Mouse (Mus musculus): ENCODE measurements around the gene Ccdc106.
"Not testable (repeated sequence)": the region's sequence is repeated elsewhere in the genome, so short reads cannot be mapped to it uniquely, and the experiment has no call there.

Ccdc106 gene

DNA sequence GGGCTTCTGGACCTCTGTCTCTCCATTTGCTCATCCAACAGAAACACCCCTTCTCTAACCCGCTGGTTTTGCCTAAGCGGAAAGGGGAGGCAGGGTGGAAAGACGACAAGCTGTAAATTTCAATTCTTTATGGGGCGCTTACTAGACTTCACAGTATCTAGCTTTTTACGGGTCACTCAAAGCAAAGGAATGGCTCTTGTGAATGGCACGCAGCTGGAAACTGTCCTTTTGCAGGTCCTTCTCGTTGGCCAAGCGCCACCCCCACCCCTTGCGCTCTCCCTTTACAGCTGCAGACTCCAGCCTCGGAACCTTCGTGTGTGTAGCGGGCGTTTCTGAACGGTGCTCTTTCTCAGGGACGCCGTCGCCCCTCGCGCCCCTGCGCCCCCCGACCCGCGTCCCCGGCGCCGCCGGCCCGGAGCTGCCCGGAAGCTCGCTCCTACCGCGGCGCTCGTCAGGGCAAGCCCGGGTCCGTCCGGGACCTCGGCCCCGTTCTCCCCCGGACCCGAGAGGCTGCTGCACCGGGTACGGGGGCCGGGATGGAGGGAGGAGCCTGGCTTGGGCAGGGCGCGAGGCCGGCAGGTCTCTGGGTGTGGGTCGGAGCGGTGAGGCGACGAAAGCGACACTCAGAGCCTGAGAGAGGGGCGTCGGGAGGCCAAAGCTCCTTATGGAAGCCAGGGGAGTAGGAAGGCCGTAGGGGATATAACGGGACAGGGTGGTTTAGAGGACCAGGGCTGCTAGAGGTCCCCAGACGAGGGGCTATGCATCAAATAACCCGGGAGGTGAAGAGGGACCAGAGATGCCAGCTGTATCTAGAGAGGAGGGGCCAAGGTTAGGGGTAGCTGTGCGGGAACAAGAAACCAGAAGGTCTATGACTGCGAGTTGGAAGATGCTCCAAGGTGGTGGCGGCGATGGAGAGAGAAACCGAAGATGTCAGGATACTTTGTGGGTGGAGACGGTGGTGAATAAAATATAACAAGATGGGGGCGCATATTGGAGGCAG, 31.1 kb downstream of the Ccdc106 start, which contains the start of gene Zfp580:
Gene Zfp580, plus strand, starts transcription at position 346 of the 1,000 bp plus-strand sequence.
- peak; percentile 74 to 82 for DNase-seq (ENCODE audit: low spot score in 2 of 2)

DNA sequence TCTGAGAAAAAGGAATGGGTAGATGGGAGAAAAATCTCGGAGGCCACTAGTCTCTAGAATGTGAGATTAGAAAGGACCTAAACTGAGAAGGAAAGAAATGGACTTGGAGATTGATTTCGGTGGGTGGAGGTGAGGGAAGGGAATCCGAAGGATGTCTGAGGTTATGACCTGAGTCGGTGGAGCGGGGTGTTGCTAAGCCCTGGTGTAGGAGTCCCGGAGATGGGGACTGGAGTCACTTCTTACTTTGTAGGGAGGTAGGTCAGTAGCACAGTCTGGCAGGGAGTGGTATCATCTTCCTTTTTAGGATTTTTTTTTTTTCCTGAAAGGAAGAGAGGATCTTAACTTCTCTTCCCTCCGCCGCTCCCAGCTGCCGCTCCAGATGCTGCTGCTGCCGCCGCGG, 32.1 kb downstream of the Ccdc106 start:
- no peak for DNase-seq (ENCODE audit: low spot score in 2 of 2)

DNA sequence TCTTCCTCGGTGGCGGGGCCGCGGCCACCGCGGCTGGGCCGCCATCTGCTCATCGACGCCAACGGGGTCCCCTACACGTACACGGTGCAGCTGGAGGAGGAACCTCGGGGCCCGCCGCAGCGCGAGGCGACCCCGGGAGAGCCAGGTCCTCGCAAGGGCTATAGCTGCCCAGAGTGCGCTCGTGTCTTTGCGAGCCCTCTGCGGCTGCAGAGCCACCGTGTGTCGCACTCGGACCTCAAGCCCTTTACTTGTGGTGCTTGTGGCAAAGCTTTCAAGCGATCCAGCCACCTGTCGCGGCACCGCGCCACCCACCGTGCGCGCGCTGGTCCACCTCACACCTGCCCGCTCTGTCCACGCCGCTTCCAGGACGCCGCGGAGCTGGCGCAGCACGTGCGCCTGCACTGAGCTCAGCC, 32.6 kb downstream of the Ccdc106 start:
- peak in 1 of 2 experiments; percentile 28 for DNase-seq (ENCODE audit: low spot score in 2 of 2)

DNA sequence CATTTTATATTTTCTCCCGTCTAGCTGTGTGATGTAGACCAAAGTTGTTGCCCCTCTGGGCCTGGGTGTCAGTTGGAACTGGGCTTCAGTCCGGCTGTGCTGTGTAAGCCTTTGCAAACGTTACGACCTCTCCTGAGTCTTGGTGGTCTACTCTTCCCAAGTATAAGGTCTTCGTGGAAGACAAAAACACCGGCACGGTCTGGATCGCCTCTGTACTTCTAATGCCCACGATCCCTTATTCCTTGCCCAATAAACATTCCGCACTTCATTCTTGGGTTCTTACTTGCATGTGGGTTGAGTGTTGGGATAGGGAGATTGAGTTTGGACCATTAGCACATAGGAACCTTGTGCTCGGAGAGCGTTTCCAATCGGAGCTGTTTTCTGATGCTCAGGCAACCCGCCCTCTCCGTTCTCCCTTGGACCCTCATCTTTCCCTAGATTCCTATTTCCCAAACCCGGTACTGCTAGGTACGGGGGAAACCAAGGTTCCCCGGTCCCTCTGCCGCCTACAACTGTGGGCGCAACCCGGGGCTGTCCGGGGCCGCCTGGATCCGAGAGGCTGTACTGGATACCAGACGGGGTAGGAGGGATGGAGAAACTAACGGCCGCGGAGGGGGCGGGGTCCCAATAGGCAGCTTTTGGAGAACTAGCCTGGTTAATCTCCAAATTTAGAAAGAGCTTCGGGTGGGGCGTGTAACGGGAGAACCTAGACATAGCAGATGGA, 33.3 kb downstream of the Ccdc106 start:
- DNase-seq (ENCODE audit: low spot score in 2 of 2): peak; percentile 51 to 56

DNA sequence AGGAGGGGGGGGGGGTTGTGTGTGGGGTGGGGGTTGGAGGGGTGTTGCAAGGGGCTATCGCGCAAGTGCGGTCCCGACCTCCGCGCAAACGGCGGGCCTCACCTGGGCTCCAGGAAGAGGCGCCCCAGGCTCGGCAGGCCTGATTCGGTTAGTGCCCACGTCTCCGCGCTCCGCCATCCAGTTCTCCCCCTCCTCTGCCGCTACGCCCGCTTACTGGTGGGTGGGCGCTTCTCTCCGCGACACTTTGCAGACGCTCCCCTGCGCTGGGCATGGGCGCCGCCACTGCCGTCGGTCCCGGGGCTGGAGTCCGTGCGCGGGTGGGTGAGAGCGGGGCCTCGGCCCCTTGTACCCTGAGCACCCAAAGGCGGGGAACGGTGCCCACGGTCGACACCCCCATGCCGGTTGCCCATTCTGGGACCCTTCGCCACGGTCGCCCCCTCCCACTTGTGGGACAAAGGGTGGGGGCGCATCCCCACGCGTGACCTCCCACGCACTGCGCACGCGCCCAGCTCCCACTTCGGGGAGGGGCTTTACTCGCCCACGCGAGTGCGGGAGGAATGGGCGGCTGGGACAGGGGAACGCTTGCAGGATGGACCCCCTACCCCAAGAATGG, 36.4 kb downstream of the Ccdc106 start:
- peak; percentile 52 to 68 for DNase-seq (ENCODE audit: low spot score in 2 of 2)

DNA sequence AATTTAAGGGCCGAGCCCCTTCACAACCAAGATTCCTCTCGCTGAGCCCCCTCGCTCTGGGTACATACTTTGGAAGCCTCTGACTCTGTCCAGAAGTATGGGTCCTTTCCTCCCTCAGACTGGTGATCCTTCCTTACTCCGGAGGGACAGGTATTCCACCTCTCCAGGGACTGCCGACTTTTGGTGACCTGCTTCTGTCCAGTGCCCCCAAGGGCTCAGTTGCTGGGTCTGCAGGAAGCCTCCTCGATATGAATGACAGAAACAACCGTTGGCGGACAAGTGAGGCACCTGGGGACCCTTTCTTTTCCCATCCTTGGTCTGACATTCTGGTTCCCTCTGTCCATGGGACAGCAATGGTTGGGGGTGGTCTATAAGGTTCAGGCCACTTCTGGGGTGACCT, 37.0 kb downstream of the Ccdc106 start:
- DNase-seq (ENCODE audit: low spot score in 2 of 2): no peak

DNA sequence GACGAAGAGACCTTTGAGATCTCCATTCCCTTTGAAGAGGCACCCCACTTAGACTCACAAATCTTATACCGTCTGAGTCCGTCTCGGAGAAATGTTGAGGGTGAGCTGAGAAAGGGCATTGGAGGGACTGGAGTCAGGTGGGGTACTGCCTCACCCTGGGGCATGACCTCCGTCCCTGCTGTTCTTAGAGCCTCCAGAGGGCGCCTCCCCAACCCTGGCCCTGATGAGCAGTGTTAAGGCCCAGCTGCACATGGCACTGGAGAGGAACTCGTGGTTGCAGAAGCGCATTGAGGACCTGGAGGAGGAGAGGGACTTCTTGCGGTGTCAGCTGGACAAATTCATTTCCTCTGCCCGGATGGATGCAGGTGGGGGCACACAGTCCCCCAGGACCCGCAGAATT, 37.5 kb downstream of the Ccdc106 start:
- DNase-seq (ENCODE audit: low spot score in 2 of 2): no peak

DNA sequence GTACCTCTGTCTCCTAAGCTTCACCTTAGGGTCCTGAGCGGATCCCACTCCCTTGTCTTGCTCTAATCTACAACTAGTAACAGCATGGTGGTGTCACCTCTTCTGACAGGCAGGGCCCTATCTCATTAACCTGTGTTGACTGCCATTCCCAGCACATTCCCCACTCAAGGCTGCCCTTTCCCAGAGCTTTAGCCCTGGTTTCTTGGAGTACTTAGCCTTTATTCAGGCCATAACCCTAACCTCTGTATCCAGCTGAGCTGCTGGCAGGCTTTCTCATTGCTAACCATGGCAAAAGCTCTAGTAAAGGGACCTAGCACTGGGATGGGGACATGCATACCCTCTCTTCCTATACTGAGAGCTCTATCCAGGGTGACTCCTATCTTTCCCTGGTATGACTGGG, 38.3 kb downstream of the Ccdc106 start:
- no peak for DNase-seq (ENCODE audit: low spot score in 2 of 2)

DNA sequence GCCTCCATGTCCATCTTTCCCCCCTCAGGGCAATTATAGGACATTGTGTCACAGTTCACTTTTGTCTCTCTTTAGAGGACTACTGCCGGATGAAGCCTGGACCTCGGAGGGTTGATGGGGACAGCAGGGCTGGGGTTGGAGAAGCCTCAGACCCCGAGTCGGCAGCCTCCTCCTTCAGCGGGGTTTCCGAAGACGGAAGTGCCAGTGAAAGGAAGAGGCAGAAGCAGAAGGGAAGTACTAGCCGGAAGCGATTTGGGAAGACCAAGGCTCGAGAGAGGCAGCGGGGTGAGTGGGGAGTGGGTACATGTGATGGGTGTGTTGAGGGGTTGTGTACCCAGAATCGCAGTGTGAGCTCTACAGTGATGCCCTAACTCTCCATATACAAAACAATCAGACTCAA, 39.1 kb downstream of the Ccdc106 start:
- no peak for DNase-seq (ENCODE audit: low spot score in 2 of 2)

DNA sequence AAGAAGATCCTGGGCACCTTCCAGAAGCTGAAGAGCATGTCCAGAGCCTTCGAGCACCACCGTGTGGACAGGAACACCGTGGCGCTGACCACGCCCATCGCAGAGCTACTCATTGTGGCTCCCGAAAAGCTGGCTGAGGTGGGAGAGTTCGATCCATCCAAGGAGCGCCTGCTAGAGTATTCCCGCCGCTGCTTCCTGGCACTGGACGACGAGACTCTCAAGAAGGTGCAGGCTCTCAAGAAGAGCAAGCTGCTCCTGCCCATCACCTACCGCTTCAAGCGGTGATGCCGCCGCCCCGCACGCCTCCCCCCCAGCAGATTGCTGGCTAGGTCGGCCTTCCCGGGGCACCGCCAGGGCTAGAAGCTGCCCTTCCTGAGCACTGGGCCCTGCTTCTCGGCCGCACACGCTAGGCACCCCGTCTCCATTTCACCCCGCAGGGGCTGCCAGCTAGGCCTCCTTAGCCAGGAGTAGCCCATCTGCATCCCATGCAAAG, 39.9 kb downstream of the Ccdc106 start:
- peak; percentile 66 to 74 for DNase-seq (ENCODE audit: low spot score in 2 of 2)

DNA sequence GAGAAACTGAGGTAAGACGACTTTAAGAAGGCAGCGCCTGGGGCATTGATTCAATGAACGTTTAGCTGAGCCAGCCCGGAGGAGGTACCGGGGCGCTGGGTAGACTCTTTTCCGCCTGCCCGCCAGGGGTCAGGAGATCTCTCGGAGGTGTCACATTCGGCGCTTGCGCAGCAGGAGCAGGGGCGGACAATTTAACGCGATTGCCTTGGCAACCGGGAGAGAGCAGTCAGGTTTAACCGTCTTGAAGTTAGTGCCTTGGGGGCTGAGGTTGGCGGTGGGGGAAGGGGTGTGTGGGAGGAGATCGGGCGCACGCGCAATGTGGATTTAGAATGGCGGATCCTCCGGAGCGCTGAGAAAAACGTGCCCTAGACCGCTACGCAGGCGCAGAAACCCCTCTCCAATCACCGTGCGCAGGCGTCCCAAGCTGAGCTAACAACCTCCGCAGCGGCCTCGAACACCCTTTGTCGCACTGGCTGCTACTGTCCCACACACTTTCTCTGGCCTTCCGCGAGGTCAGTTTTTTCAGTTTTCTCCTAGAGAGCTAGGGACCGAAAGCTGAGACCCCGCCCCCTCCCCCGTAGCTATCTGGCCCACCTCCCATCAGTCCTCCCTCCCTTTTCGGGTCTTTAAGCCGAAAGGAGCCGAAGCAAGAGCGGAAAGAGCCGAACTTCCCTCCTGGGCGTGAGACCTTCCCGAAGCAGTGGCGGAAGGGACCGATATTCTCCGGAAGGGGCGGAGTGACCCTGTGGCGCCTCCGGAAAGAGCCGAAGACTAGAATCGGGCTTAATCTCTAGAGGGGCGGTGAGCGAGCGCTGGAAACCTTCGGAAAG, 40.8 kb downstream of the Ccdc106 start:
- peak; percentile 99 for DNase-seq (ENCODE audit: low spot score in 2 of 2)

DNA sequence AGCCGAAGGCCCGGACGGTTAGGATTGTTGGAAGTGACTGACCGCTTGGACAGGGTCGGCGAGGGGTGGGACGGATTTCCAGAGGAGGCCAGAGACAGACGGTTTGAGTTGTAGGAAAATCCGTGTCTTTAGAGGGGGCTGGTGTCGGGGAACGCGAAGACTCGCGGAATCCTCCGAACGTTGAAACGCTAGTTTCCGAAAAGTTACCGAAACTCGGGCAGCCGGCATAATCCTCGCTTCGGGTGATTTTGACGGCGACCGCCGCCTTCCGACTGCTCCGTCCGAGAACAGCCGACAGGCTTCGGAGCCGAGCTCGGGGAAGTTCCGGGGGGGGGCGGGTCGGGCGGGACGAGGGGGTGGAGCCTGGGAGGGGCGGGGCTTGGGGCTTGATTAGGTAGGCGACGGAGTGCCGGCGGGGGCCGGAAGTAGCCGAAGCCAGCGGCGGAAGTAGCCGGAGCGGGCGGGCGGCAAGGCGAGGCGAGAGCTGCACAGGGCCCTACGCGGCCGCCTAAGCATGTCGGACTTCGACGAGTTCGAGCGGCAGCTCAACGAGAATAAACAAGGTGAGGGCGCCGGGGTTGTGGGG, 41.5 kb downstream of the Ccdc106 start, which contains the start of gene U2af2:
Gene U2af2, plus strand, starts transcription at position 370 of the 586 bp plus-strand sequence.
- DNase-seq (ENCODE audit: low spot score in 2 of 2): peak; percentile 90 to 91

DNA sequence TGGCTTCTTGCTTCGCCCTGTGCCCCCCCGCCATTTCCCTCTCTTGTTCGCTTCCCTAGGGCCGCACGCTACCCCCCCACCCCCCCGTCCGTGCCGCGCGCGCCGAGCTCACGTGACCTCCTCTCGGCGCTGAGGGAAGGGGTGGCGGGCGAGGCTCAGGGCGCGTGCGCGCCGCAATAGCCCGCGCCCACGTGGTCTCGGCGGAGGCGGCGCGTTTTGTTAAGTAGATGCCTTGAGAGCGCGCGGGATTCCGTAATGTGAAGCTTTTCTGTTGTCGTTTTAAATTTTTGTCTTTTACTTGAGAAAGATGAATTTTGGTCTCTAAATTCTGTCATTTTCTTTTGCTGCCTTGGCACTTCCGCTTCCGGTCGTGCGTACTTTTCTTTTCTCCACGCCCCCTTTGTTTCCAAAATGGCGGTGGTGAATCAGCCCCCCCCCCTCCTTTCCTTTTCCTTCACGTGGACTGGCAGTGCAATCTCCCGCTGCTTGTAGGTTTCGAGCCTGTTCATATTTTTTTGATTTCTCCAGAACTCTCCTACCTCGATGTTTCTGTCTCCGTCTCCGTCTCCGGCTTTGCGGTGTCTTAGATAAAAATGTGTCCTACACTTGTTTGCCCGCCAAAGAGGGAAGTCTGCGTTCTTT, 42.1 kb downstream of the Ccdc106 start:
- DNase-seq (ENCODE audit: low spot score in 2 of 2): no peak

DNA sequence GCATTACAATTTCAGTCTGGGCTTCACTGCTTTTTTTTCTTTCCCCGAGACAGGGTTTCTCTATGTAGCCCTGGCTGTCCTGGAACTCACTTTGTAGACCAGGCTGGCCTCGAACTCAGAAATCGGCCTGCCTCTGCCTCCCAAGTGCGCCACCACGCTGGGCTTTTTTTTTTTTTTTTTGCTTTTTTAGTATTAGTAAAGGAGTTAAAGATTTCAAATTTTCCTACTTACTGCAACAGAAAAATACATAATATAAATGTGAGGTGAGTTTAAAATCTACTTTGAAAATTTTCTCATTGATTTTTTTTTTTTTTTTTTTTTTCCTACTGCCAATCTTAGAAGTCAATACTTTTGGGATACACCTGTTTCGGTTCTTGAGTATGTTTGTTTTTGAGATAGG, 44.5 kb downstream of the Ccdc106 start:
- no peak for DNase-seq (ENCODE audit: low spot score in 2 of 2)

DNA sequence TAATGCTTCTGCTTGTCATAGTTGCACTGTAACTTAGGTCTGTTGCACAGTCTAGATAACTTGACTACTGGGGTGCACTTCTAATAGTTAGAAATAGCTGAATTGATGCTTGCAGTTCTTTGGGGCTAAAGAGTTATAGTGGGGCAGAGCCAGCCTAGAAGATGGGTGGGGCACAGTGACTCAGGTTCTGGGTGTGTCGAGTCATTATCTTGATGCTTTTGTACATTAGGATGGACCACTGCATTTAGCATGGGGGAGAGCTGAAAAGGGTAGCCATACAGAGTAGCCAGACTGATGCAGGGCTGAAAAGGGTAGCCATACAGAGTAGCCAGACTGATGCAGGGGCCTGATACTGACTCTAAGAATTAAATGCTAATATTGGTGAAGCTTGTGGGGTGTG, 53.2 kb downstream of the Ccdc106 start:
- DNase-seq (ENCODE audit: low spot score in 2 of 2): no peak

DNA sequence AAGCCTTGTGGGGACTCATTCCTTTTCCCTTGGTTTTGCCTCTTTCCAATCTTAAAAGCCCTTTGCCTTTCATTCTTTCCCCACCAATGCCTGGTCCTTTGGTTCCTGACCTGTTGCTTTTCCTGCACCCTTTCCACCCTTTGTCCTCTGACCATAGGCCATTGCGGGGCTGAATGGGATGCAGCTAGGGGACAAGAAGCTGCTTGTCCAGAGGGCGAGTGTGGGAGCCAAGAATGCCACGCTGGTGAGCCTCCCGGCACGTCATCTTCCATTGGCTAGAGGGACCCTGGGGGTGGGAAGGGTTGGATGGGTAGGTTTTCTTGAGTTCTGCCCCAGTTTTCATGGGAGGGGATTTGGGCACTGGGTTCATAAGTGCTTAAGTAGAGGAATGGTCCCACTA, 54.6 kb downstream of the Ccdc106 start:
- no peak for DNase-seq (ENCODE audit: low spot score in 2 of 2)

DNA sequence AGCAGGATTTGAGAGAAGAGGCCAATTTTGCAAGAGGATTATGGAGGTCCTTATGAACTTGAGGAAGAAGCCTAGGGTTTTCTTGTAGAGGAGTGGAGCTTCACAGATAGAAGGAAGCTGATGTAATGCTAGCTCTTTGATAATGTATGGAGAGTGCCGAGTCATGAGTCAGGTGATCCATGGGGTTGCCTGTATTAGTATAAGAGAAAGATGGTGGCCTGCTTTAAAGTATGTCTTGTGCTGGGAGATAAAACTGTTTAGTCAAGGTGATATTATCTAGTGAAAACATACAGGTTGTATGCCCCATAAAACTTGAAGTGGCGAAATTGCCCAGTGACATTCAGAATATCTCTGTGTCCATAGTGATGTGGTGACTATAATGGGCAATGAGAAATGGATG, 56.6 kb downstream of the Ccdc106 start:
- no peak for DNase-seq (ENCODE audit: low spot score in 2 of 2)

DNA sequence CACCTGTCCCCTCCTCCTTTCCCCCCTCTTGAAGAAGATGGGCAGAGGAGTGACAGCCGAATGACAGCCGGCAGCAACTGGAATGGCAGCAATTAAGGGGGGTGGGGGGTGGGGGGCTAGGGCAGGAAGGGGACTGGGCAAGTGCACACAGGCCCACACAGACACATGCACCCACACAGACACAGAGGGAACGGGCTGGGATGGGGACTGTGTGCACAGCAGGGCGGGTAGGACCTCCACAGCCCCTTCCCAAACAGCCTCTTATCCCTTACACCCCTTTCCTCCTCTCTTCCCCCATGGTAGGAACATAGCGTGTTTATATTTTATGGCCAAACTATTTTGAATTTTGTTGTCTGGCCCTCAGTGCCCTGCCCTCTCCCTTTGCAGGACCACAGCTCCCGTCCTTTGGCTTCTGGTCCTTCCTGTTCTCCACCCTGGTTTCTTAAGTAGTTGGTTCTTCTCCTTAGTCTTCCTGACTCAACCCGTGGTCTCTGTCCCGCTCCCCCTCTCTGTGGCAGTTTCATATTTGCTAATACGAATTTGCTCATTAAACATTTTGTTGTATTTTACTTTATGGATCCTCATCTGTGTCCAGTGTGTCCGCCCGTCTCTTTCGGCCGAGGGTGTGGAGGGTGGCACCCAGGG, 59.1 kb downstream of the Ccdc106 start:
- not testable (repeated sequence) for DNase-seq (ENCODE audit: low spot score in 2 of 2)

DNA sequence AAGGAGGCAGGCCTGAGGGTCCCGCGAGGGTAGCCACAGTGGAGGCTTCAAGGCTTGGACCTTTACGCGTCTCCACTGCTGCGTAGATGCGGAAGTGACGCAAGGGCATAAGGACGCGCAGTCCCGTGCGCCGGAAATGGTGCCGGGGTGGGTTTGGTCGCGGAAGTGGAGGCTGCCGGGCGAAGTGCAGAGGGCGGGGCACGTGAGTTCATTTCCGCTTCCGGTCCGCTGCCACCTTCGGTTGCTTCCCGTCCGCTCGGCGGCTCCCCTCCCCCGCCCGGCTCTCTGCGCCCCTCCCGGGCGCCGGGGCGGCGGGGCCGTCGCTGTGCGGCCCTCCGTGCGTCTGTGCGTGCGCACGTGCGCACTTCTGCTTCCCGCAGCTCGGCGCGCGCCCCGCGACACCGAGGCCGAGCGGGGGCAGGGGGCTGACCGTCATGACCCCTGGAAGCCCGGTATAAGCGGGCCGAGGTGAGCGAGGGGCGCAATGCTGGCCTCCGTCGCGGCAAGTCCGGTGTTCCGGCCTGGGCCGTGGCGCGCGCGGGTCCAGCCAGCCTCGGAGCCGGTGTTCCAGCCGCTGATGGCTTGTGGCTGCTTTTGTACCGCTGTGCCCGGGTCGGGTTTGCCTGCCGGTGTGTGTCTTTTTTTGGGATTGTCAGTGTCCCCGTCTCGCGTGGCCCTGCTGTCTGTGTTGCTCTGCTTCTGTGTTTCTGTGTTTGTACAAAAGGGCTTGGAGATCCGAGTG, 59.8 kb downstream of the Ccdc106 start, which contains the start of gene Epn1:
Gene Epn1, plus strand, starts transcription at position 226 of the 742 bp plus-strand sequence.
- peak; percentile 97 for DNase-seq (ENCODE audit: low spot score in 2 of 2)

All from frontal cortex, postnatal 36 days (tissue).